Mouse (Mus musculus) left cerebral cortex, postnatal 10 days (tissue): ENCODE measurements around the gene Tnfsf18. TPM values are rescaled to one million over a fixed set of nuclear protein-coding genes. Genes with fewer than 3 reads are reported as not detected.

Experiments
- DNase-seq, 2 experiments: peaks; one replicate each; pipeline ENCODE4 v3.0.0; 2021 to 2022; ENCODE audit warnings: low spot score in 2 of 2, mixed read lengths in 1 of 2; ENCODE audit errors: extremely low spot score in 1 of 2
- intact Hi-C: fragments of 180-260 bp; cut with DNase I; formaldehyde crosslinking; loops from one replicate; pipeline ENCODE4 v1.15.1; 2025
- total RNA-seq, 2 experiments: library from RNA; stranded (reverse); gene quantifications; 2 replicates each; pipeline ENCODE4 v1.2.3; 2021

Gene Tnfsf18
- total RNA-seq = not detected

DNA sequence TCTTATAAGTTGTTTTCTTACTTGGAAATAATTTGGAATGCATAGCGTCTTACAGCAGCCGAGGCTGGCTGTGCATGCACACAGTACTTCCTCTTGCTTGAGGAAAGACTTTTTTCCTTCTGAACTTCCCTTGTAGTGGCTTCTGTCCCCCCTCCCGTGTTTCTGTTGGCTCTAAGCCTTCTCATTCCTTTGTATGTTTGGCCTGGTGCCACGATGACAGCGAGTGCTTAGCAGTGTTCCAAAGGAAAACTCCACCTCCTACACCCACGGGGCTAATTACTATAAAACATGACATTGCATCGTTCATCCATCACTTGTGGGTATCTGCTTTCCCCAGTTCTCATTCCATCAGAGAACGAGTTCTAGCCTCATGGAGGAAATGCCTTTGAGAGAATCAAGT lies at the start of gene Tnfsf18:
Tnfsf18 (plus strand) TSS at position 313 of the 400 bp plus-strand sequence.
- intact Hi-C loops = no loop called here
- peak in 1 of 2 experiments; percentile 84 for DNase-seq

DNA sequence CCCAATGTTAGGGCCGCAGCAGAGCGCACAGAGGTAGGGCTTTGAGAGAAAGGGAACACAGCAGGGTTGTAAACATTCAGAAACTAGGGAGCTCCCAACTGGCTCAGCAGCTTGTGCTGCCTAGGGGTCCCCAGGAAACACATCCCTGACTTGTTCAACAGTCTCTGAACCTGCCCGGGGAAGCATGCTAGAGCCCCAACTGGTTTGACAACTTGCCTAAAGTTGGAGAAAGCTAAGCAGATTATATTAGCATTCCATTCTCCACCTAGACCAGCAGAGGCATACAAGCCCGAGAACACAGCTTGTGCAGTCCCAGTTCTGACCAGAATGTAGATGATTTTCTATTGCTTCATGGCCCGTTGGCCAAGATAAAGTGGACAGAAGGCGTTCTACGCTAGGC lies 49.6 kb upstream of the Tnfsf18 start:
- no peak for DNase-seq
- intact Hi-C loops = no loop called here

DNA sequence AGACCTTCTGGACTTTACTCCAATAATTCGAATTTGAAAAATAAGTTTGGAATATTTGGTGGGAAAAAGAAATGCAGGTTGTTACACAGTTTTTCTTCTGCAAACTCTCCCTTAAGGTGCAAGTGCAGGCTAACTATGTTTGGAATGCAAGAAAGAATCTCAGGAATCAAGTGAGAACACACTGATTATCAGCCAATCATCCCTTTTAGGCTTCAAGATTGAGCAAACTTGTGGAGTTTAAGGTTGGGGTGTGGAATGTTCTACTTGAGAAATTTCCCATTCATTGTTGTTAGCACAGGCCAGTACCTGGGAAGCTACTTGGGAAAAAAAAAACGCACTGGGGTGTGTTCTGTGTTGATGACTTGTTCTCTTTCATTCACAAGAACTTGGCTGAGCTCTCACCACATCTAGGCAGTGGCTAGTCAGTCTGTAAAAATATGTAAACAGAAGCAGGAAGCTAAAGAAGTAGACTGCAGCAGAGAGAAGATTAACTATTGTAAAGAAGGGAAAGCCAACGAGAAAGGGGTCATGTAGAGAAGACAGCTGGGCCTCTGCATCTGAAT lies 42.7 kb upstream of the Tnfsf18 start:
- intact Hi-C loops = no loop called here
- no peak for DNase-seq

DNA sequence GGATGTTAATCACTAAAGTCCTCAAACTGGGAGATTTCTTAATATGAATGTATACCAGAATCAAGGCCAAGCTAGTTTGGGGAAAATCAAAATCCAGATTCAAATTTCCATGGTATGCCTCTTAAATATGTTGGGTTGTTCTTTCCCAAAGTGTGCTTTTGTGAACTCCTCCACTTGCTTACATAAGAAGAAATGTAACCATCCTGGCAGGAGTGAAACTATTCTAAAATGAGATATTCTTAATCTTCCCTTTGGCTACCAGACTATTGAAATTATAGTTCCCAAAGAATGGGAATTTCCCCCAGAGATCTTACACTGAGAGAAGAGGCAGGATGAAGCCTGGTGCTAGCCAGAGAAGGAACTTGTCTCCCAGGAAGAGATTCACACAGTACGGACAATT lies 42.2 kb upstream of the Tnfsf18 start:
- intact Hi-C loops = no loop called here
- DNase-seq = no peak

DNA sequence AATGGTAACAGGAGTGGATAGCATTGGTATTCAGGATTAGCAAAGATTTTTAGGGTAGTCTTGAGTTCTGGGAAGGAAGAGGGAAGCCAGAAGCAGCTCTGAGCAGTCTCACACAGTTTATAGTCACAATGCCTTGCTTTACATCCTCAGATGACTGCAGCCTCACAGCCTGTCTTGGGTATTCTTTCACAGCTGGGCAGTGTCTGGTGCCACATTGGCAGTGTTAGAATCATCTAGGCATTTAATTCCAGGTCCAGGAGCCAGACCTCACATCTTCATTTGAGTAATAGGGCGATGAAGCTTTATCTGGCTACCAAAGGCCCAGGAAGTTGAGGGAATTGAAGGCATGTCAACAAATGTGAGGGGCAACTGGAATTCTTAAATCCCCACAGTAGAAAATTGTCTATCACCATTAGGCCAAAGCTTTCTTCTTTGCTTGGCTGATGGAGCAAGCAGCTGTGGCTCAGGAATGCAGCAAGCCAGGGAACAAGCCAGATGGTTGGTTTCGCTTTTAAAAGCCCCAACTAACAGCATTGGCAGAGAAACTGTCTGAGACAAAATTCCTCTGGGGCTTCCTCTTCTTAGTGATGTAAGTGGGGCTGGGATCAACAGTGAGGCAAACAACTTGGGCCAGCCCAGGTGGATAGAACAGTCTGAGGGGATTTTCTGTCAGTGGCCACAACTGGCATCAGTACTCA lies 30.9 kb upstream of the Tnfsf18 start:
- intact Hi-C loops = no loop called here
- DNase-seq = peak; percentile 9 to 28

DNA sequence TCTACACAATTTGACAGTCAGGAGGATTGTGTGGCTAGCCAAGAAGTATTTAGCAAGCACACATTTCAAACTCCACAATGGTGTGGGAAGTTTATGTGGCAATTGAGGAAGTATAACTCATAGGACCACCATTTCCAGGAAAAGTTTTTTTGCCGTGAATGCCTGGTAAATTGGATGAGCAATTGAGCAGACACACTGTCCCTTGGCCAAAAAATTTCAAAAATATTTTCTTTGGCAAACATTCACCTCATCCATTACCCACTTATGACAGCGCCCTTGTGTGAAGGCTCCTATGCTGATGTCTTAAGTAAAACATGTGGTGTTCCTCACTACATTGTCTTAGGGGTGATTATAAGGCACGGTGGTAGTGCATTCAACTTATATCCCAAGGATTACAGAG lies 17.2 kb upstream of the Tnfsf18 start:
- intact Hi-C loops = no loop called here
- DNase-seq = no peak

DNA sequence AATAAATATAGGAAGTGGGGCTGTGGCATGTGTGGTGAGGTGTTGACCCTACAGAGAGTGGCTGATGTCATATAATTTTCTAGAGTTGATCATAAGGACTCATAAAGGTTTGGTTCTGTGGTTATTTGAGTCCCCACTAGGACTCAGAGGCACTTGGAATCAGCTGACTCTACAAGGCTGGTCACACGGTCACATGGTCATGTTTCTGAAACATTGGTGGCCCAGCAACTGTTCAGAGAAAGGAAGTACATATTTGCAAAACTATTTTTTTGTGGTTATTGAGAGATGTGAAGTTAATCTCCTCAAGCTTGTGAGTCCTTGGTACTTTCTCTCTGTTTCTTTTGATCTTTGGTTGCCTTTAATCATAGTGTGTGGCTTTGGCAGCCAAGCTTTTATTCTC lies 14.6 kb upstream of the Tnfsf18 start:
- intact Hi-C loops = no loop called here
- no peak for DNase-seq

DNA sequence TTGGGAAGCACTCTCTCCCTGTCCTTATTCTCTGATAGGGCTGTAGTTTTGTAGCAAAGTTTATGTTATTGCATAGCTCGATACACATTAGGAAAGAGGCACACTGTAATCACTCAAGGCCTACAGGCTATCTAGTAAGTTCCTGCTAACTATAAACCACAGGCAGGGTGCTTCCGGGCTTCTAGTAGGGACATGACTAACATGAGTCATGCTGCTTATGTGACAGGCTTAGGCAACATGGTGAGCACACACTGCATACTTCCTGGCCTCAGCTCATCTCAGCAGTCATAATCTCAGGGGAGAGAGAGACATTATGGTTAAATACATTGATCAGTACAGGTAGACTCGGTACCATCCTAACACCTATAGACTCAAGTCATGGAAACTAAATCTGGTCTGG lies 12.2 kb upstream of the Tnfsf18 start:
- intact Hi-C loops = no loop called here
- DNase-seq = no peak

DNA sequence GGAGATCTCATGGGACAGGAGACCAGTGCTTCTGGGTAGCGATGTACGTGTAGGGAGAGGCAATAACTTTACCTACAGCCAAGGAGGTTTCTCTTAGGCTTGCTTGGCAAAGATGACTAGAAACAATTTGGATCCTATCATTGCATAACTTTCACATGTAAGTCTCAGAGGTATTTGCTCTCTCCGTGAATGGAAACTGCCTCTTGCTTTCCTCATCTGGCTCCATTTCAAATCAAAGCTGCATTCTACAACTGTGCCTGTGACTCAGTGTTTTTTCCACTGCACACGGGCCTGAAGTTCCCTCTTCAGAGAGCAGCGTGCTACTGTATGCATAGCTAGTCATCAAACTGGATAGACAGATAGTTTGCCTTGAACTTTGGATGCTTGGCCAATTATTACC lies 7.4 kb upstream of the Tnfsf18 start:
- intact Hi-C loops = no loop called here

DNA sequence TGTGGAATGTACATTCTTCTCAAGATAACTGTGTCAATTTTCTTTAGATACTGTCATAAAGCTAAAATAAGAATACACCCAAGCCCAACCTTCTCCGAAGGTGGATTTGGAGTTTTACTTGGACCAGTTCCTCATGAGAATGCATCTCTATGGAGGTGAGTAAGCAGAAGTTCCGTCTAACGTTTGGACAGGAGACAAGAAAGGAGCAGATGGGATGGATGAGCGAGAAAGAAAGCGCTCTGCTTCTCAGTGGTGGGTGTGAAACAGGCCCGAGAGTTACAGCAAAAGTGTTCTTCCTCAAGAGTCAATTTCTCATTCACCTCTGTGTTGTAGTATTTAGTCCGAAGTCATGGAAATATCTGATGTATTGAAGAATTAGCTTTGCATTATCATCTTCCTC lies 2.7 kb upstream of the Tnfsf18 start:
- no peak for DNase-seq
- intact Hi-C loops = no loop called here

More for the DNA sequence above, 7.4 kb upstream of the Tnfsf18 start:
- DNase-seq = no peak

DNA sequence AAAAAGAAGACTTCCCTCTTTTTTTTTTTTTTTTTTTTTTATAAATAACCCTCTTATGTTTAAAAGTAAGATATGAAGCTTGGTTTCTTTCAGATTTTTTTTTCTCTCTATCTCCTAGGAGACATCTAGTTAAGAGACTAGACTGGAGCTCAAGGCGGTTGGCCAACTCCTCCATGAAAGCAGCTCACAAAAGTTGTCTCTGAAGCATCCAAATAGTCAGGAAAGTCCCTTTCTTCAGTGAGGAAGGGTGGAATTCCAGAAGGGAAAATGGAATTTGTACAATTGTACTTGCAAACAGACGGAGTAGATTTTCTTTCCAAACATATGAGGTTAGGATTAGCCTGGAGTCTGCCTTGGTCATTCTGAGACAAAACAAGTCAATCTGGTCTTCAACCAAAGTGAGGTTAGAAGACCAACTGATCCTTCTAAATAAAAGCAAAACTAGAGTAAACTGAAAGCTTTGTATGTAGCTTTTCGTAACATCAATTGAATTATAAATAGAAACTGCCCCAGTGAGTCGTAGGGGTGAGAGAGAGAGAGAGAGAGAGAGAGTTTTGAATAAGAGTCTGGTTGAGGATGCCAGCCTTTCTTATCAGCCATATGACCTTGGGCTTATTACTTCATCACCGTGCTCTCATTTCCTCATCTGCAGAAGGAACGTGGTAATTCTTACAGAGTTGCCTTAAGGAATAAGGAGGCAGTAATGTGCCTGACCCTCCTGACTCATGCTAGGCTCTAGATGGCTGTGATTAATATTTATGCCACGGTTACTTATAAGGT lies 2.6 kb downstream of the Tnfsf18 start:
- intact Hi-C loops = no loop called here
- DNase-seq = no peak

DNA sequence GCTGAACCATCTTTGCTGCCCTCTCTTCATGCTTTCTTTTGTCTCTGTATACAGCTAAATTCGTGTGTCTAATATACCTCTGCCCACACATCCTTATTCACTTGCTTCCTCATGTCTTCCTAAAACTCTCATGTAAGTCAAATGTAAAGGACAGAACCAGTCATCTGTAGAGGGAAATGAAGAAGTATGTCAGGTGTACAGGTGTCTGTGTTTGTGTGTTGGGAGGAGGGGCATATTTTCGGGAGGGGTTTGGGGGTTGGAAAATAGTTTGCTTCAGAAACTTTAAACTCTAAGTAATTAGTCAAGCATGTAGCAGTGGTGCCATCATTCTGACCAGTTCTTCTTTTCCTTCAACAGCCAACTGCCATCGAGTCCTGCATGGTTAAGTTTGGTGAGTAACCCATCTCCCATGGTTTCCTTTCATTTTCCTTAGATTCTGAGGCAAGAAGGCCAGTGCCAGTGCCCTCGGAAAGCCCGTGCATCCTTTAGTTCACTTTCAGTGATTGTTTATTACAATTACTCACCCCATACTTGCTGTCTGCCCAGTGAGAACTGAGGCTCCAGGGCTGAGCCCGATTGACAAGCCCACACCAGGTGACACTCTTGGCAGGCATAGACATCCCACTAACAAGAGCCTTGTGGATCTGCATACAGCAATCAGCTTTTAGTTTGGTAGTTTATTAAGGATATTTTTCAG lies 5.8 kb downstream of the Tnfsf18 start:
- intact Hi-C loops = no loop called here
- DNase-seq = no peak

DNA sequence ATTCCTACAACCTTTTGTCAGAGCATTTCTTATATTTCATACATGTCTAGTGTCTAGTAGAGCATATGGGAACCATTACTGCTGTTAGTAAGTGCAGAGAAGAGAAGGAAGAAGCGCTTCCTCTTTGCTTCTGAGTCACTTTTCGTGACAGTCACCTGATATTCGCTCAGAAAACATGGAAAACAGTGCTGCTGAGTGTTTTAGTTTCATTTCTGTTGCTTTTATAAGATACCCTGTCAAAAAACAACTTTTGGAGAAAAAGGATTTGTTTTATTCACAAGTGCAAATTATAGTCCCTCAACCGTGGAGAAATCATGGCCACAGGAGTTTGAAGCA lies 6.3 kb downstream of the Tnfsf18 start:
- no peak for DNase-seq
- intact Hi-C loops = no loop called here

DNA sequence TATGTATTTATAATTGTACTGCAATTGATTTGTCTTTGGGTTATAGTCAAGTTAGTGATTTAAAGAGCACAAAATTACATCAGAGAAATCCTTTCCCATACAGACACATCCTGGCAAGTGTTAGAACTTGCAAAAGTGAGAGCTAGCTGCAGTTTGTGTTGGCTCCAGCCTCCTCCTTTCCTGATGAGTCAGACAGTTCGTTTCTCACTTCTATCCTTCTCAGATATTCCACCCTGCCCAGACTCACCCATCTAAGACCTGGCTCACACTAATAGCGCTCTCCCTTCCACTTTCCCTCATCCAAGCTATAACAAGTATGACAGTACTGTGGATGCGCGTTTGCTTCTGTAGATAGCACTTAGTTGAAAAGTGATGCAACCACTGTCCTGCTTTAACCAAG lies 11.9 kb downstream of the Tnfsf18 start:
- no peak for DNase-seq
- intact Hi-C loops = no loop called here

DNA sequence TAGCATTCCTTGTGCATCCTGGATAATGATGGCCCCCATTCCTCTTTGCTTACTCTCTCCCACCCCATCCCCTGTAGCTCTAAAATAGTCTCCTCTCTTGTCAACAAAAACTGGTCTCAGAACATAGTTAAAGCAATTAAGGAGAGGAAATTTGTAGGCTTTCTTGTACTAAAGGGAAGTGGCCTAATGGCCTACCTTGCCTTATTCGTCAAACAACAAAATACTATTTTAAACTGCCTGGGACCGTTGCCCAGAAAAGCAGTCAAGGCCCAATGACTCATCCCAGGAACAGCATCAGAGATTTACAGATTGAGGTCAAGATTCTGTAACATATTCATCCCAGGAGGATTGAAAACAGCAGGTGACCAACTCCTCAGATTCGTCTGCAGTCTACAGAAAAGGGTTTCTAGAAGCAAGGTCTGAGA lies 13.2 kb downstream of the Tnfsf18 start:
- intact Hi-C loops = no loop called here
- peak in 1 of 2 experiments; percentile 56 for DNase-seq

DNA sequence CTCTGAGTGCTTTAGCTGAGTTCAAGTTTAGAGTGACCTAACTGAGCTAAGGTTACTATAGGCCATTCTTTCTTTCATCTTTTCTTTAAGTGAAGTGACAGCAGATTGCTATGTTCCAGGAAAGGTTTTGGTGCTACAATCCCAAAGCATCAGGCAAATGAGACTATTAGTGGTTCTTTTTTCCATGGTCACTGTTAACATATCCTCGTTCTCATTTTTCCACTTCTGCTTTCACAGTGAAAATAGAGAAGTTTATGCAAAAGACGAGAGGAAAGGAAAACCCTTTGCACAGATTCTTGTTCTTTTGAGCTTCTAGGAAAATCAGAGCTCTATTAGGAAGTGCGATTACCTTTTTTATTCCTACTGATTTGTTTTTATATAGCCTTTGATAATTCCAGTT lies 22.9 kb downstream of the Tnfsf18 start:
- DNase-seq = no peak
- intact Hi-C loops = no loop called here

DNA sequence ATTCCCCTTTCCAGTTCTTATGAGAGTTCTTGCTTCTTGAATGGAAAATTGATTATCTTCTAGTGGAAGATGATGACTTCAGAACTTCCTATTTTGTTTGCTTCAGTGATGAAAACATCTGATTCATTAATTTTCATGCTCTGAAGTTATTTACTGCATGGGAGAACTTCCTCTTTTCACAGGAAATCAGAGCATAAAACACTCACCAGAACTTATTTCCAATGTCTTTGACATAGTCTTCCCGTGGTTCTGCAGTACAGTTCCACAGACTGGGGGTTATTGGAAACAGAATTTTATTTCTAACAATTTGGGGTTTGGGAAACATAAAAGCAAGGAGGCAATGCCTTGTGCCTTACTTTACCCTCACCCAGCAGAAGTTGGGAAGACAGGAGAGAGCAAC lies 25.8 kb downstream of the Tnfsf18 start:
- intact Hi-C loops = no loop called here
- no peak for DNase-seq

DNA sequence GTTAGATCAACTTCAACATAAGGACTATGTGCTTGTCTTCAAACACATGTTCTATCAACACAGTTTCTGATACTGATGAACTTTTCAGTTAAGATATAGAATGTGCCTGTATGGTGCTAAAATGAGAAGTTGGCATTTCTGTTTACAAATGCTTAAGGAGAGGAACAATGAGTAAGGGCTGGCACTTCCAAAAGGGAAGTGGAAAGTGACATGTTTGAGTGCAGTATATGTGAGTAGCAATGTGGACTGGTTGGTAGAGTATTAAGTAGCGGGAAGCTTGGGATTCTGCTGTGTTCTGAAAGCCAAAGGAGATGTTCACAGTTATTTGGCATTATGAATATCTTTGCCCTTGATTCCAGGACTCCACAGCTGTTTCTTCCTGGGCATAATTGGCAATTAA lies 33.7 kb downstream of the Tnfsf18 start:
- DNase-seq = no peak
- intact Hi-C loops = no loop called here

DNA sequence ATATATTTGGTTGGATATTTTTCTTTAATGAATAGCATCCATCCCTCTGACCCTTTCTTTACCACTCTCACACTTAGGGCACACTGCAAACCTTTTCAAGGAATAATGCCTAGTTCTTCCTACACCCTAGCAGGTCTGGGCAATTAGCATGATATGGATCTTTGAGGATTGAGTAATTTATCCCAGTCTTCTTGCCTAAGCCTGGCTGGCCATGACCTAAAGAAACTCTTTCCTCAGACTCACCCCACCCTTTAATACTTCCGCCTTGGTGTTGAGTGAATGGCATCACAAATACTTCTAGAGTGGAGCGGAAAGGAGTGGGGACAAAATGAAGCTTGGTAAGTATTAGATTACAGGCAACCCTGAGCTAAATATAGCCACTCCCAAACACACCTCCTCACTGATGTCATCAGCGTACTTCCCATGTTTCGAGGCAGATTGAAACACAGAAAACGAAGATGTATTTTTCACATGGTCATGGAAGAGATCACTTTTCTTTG lies 56.2 kb downstream of the Tnfsf18 start:
- no peak for DNase-seq
- intact Hi-C loops = no loop called here

DNA sequence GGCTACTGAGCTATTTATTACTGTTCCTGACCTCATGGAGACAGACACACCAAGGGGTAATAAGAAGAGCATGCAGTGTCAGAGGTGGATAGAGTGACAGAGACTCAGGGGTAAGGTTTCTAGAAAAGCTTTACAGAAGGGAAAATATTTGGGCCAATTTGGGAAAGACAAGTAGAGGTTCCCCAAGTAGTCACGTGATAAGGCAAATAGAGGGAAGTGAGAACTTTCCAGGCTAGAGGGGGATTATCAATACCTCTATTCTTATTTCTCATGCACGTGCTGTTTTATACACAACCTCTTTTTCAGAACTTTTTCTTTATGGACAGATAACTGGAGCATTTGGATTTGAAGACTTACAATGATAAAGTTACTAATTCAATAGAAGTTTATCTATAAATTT lies 57.6 kb downstream of the Tnfsf18 start:
- DNase-seq = no peak
- intact Hi-C loops = no loop called here
